ENCODE assay signal across 14 mouse cellular contexts in the genomic region with DNA sequence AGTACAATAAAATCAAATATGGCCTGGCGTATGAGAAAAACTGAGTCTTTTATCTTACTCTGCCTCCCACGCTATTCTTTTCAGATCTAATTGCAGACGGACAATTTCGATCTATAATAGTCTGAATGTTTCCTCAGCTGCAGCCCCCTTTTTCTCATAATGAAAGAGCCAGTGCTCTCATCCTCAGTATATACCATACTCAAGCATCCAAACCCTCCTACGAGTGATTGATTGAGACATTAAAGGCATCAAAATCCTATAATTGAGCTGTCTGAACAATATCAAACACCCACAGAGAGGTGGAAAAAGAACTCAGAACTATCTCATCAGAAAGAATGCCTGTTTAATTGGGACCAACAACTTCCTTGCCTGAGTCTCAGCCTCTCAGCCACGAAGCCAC.
"Had no signal": no experiment of that assay in that cellular context is flagged by ENCODE, and none has a peak within 500 bp of the region (broad histone marks: within the 10 kb centered on the region; RNA-seq: fewer than 3 reads in every experiment).

No protein-coding gene starts in this region.

- ATAC-seq: liver, postnatal 0 days had no signal

- H3K4me1 ChIP-seq: liver, embryonic 13.5 days; lung, embryonic 15.5 days had no signal

- H3K27me3 ChIP-seq: limb, embryonic 15.5 days; liver, embryonic 13.5 days; lung, embryonic 15.5 days had no signal

- H3K36me3 ChIP-seq: limb, embryonic 15.5 days; liver, embryonic 13.5 days; lung, embryonic 15.5 days had no signal

- DNase-seq: kidney, adult 11 months; kidney, adult 9 months; kidney, postnatal 36 days; left cerebral cortex, postnatal 4 days; liver, embryonic 13.5 days; liver, postnatal 0 days; lung, postnatal 14 days; thymus, postnatal 4 days had no signal

- H3K9ac ChIP-seq: limb, embryonic 15.5 days; liver, embryonic 13.5 days; liver, postnatal 0 days; lung, embryonic 15.5 days had no signal

- H3K4me2 ChIP-seq: limb, embryonic 15.5 days; liver, embryonic 13.5 days; lung, embryonic 15.5 days had no signal

- H3K4me3 ChIP-seq: limb, embryonic 15.5 days; liver, embryonic 13.5 days; lung, embryonic 15.5 days; megakaryocyte, embryonic 14.5 days had no signal

- H3K9me3 ChIP-seq: limb, embryonic 15.5 days; liver, embryonic 13.5 days; lung, embryonic 15.5 days had no signal

- H3K27ac ChIP-seq: kidney, postnatal 0 days; limb, embryonic 15.5 days; liver, embryonic 13.5 days; lung, embryonic 15.5 days; macrophage; stomach, postnatal 0 days had no signal
